Mouse (Mus musculus): Measurements from ENCODE around the gene Dll4.

- TF ChIP-seq CTCF (IDR thresholded peaks at IDR 0.05) = no peak
- no peak; the same call in 1 of the 2 replicates for TF ChIP-seq POLR2A (IDR thresholded peaks at IDR 0.05; ENCODE audit: insufficient read depth, low read depth, low read length)
Observed at GRCm38 (mm10) chr2:119304798-119305208, 20.8 kb upstream of the Dll4 start.
